Mouse (Mus musculus): Measurements from ENCODE around the gene Kcnmb4. TPM values are rescaled to one million over a fixed set of nuclear protein-coding genes. Genes with fewer than 3 reads are reported as not detected.

Kcnmb4 gene
- polyA plus RNA-seq, 1 experiment from 2014 or later, result 7.0 TPM

- Histone ChIP-seq H3K4me1 (ENCODE audit: control insufficient read depth, insufficient read depth, low read length) (no peaks in the 10 kb centered on the region), H3K4me3 (ENCODE audit: low read depth, low read length) (no peak overlapping the region), H3K4me2 (replicated peaks; ENCODE audit: low read depth, low read length) (no peak overlapping the region), H3K27ac (ENCODE audit: low read length) (no peak overlapping the region), H3K27me3 (ENCODE audit: control insufficient read depth, insufficient read depth, low read length) (no peaks in the 10 kb centered on the region), H3K9ac (replicated peaks; ENCODE audit: low read depth, low read length) (no peak overlapping the region), H3K36me3 (ENCODE audit: control insufficient read depth, insufficient read depth, low read length) (no peaks in the 10 kb centered on the region), H3K9me3 (ENCODE audit: control insufficient read depth, low read depth, low read length) (no peaks in the 10 kb centered on the region)
- WGBS, result 87% methylated on average over 2 of the region's 2 CpGs
- ATAC-seq (ENCODE audit: insufficient number of reproducible peaks, insufficient read depth, low FRiP score, low read depth), result no peak
These were observed 51.1 kb downstream of the Kcnmb4 start for GRCm38 (mm10) chr10:116422551-116422950.

GRCm38 (mm10) chr10:116420976-116421375, 52.7 kb downstream of the Kcnmb4 start:
- H3K4me1 ChIP-seq (ENCODE audit: control insufficient read depth, insufficient read depth, low read length), result no peaks in the 10 kb centered on the region
- H3K27ac ChIP-seq (ENCODE audit: low read length), result no peak overlapping the region
- H3K36me3 ChIP-seq (ENCODE audit: control insufficient read depth, insufficient read depth, low read length), result no peaks in the 10 kb centered on the region
- 89% methylated on average over 6 of the region's 6 CpGs for WGBS
- no peak overlapping the region for H3K4me3 ChIP-seq (ENCODE audit: low read depth, low read length)
- H3K9me3 ChIP-seq (ENCODE audit: control insufficient read depth, low read depth, low read length), result no peaks in the 10 kb centered on the region
- H3K4me2 ChIP-seq (replicated peaks; ENCODE audit: low read depth, low read length), result no peak overlapping the region
- no peak overlapping the region for H3K9ac ChIP-seq (replicated peaks; ENCODE audit: low read depth, low read length)
- H3K27me3 ChIP-seq (ENCODE audit: control insufficient read depth, insufficient read depth, low read length), result no peaks in the 10 kb centered on the region
- no peak for ATAC-seq (ENCODE audit: insufficient number of reproducible peaks, insufficient read depth, low FRiP score, low read depth)

DNA sequence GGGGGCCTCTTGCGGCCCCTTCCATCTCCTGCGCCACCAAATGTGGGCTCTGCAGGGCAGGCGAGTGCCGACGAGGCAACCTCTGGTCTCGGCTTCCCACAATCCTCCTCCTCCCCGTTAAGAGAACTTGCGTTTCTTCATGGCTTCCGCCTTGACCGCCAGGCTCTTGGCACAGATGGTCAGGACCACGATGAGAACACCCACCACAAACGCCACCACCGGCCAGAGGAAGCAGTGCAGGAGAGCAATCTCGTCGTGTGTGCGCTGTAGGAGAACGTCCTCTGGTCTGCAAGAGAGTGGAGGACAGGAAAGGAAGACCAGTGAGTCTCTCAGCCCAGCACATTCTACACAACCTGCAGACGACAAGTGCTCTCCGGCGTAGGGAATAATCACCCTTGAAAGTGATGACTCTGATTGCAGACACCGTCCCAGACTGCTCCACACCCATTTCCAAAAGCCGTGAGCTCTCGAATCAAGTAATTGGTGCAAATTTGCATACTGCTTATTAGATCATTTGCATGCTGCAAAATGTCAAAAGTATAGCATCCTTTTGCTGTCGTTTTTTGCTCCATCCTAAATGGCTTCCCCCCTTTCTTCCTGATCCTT, 55.5 kb downstream of the Kcnmb4 start:
- Histone ChIP-seq H3K36me3 (ENCODE audit: control insufficient read depth, insufficient read depth, low read length) (no peaks in the 10 kb centered on the region), H3K27ac (ENCODE audit: low read length) (no peak overlapping the region), H3K27me3 (ENCODE audit: control insufficient read depth, insufficient read depth, low read length) (no peaks in the 10 kb centered on the region), H3K9me3 (ENCODE audit: control insufficient read depth, low read depth, low read length) (no peaks in the 10 kb centered on the region), H3K9ac (replicated peaks; ENCODE audit: low read depth, low read length) (no peak overlapping the region), H3K4me1 (ENCODE audit: control insufficient read depth, insufficient read depth, low read length) (no peaks in the 10 kb centered on the region), H3K4me2 (replicated peaks; ENCODE audit: low read depth, low read length) (no peak overlapping the region), H3K4me3 (ENCODE audit: low read depth, low read length) (no peak overlapping the region)
- 77% methylated on average over 24 of the region's 24 CpGs for WGBS
- no peak for ATAC-seq (ENCODE audit: insufficient number of reproducible peaks, insufficient read depth, low FRiP score, low read depth)

- 74% methylated on average over 5 of the region's 5 CpGs for WGBS
- H3K27me3 ChIP-seq (ENCODE audit: control insufficient read depth, insufficient read depth, low read length), result no peaks in the 10 kb centered on the region
- H3K4me2 ChIP-seq (replicated peaks; ENCODE audit: low read depth, low read length), result no peak overlapping the region
- no peaks in the 10 kb centered on the region for H3K4me1 ChIP-seq (ENCODE audit: control insufficient read depth, insufficient read depth, low read length)
- ATAC-seq (ENCODE audit: insufficient number of reproducible peaks, insufficient read depth, low FRiP score, low read depth), result no peak
- H3K27ac ChIP-seq (ENCODE audit: low read length), result no peak overlapping the region
- no peak overlapping the region for H3K9ac ChIP-seq (replicated peaks; ENCODE audit: low read depth, low read length)
- no peaks in the 10 kb centered on the region for H3K9me3 ChIP-seq (ENCODE audit: control insufficient read depth, low read depth, low read length)
- no peaks in the 10 kb centered on the region for H3K36me3 ChIP-seq (ENCODE audit: control insufficient read depth, insufficient read depth, low read length)
- no peak overlapping the region for H3K4me3 ChIP-seq (ENCODE audit: low read depth, low read length)
These were observed 57.0 kb downstream of the Kcnmb4 start for GRCm38 (mm10) chr10:116416726-116417125.

DNA sequence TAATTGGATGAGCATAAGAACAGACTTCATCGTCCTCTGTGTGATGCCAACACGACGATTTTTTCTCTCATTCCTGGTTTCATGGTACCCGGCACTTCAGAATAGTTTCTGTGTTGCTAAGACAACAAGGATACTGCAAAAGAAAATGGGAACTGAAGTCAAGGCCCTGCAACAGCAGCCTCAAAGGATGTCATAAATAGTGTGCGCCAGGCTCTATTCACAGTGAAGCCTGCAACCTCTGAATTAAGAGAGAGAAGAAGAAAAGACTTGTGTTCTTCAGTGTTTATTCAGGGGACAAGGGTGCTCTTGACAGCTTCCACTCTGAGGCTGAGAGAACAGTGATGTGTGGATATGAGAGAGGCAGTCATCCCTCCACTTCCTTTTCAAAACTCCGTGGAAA, 57.5 kb downstream of the Kcnmb4 start:
- no peak for ATAC-seq (ENCODE audit: insufficient number of reproducible peaks, insufficient read depth, low FRiP score, low read depth)
- Histone ChIP-seq H3K4me3 (ENCODE audit: low read depth, low read length) (no peak overlapping the region), H3K9me3 (ENCODE audit: control insufficient read depth, low read depth, low read length) (no peaks in the 10 kb centered on the region), H3K36me3 (ENCODE audit: control insufficient read depth, insufficient read depth, low read length) (no peaks in the 10 kb centered on the region), H3K4me2 (replicated peaks; ENCODE audit: low read depth, low read length) (no peak overlapping the region), H3K9ac (replicated peaks; ENCODE audit: low read depth, low read length) (no peak overlapping the region), H3K4me1 (ENCODE audit: control insufficient read depth, insufficient read depth, low read length) (no peaks in the 10 kb centered on the region), H3K27ac (ENCODE audit: low read length) (no peak overlapping the region), H3K27me3 (ENCODE audit: control insufficient read depth, insufficient read depth, low read length) (no peaks in the 10 kb centered on the region)
- 72% methylated on average over 6 of the region's 6 CpGs for WGBS

DNA sequence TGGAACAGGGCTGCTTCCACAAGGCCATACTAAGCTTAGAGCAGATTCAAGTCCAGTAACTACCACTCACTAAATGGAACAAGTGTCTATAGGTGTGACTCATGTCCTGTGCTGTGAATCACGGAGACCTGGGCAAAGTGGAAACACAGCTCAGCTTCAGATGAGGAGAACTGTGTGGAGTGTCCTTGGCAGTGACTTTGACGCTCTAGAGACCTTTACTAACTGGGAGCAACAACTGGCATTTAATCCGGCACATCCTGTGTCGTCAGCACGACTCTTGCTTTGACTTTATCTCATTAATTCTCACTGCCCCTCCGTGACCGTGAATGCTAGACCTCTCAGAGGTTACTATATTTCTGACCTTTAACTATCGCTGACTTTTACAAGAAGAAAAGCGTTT, 62.9 kb downstream of the Kcnmb4 start:
- Histone ChIP-seq H3K4me3 (ENCODE audit: low read depth, low read length) (no peak overlapping the region), H3K4me1 (ENCODE audit: control insufficient read depth, insufficient read depth, low read length) (no peaks in the 10 kb centered on the region), H3K4me2 (replicated peaks; ENCODE audit: low read depth, low read length) (no peak overlapping the region), H3K9me3 (ENCODE audit: control insufficient read depth, low read depth, low read length) (no peaks in the 10 kb centered on the region), H3K27ac (ENCODE audit: low read length) (no peak overlapping the region), H3K9ac (replicated peaks; ENCODE audit: low read depth, low read length) (no peak overlapping the region), H3K36me3 (ENCODE audit: control insufficient read depth, insufficient read depth, low read length) (no peaks in the 10 kb centered on the region), H3K27me3 (ENCODE audit: control insufficient read depth, insufficient read depth, low read length) (no peaks in the 10 kb centered on the region)
- 32% methylated on average over 9 of the region's 9 CpGs for WGBS
- ATAC-seq (ENCODE audit: insufficient number of reproducible peaks, insufficient read depth, low FRiP score, low read depth), result no peak

DNA sequence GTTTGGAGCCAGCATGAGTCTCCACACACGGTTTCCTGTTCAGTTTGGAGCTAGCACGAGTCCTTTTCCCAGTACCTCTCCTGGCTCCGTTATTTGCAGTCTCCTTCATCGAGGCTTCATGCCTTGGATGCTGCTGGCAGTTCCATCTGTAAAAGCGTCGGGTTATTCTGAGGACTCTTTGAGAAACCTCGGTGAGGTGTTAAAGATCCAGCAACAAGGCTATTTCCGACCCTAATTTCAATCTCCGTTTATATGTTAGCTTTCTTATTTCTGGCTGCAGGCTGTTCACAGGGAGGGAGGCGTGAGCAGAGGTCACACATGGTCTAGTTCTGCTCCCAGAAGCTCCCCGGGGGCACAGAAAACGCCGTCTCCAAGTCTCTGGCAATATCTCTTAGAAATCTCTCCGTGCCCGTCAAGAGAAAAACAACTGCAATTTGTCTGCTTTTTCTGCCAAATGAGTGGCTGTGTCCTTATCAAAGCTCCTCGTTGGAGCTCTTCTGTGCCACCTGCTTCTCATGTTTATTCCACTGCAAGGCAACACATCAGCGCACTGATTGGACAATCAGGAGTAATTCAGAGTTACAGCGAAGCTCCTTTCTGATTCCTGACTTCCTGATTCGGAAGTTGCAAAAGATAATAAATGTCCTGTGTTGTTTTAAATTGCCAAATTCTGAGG, 65.9 kb downstream of the Kcnmb4 start:
- H3K36me3 ChIP-seq (ENCODE audit: control insufficient read depth, insufficient read depth, low read length), result no peaks in the 10 kb centered on the region
- no peak overlapping the region for H3K9ac ChIP-seq (replicated peaks; ENCODE audit: low read depth, low read length)

GRCm38 (mm10) chr10:116405011-116405410, 68.7 kb downstream of the Kcnmb4 start:
- no peak overlapping the region for H3K4me2 ChIP-seq (replicated peaks; ENCODE audit: low read depth, low read length)
- H3K9me3 ChIP-seq (ENCODE audit: control insufficient read depth, low read depth, low read length), result no peaks in the 10 kb centered on the region
- WGBS, result 91% methylated on average over 6 of the region's 6 CpGs
- no peak overlapping the region for H3K27ac ChIP-seq (ENCODE audit: low read length)
- H3K27me3 ChIP-seq (ENCODE audit: control insufficient read depth, insufficient read depth, low read length), result no peaks in the 10 kb centered on the region
- ATAC-seq (ENCODE audit: insufficient number of reproducible peaks, insufficient read depth, low FRiP score, low read depth), result no peak
- H3K9ac ChIP-seq (replicated peaks; ENCODE audit: low read depth, low read length), result no peak overlapping the region
- no peak overlapping the region for H3K4me3 ChIP-seq (ENCODE audit: low read depth, low read length)
- H3K4me1 ChIP-seq (ENCODE audit: control insufficient read depth, insufficient read depth, low read length), result no peaks in the 10 kb centered on the region
- no peaks in the 10 kb centered on the region for H3K36me3 ChIP-seq (ENCODE audit: control insufficient read depth, insufficient read depth, low read length)

More for the DNA sequence above, 65.9 kb downstream of the Kcnmb4 start:
- no peaks in the 10 kb centered on the region for H3K4me1 ChIP-seq (ENCODE audit: control insufficient read depth, insufficient read depth, low read length)
- WGBS, result 58% methylated on average over 19 of the region's 19 CpGs
- ATAC-seq (ENCODE audit: insufficient number of reproducible peaks, insufficient read depth, low FRiP score, low read depth), result no peak
- H3K4me2 ChIP-seq (replicated peaks; ENCODE audit: low read depth, low read length), result no peak overlapping the region
- no peak overlapping the region for H3K4me3 ChIP-seq (ENCODE audit: low read depth, low read length)
- no peak overlapping the region for H3K27ac ChIP-seq (ENCODE audit: low read length)
- no peaks in the 10 kb centered on the region for H3K9me3 ChIP-seq (ENCODE audit: control insufficient read depth, low read depth, low read length)
- no peaks in the 10 kb centered on the region for H3K27me3 ChIP-seq (ENCODE audit: control insufficient read depth, insufficient read depth, low read length)

DNA sequence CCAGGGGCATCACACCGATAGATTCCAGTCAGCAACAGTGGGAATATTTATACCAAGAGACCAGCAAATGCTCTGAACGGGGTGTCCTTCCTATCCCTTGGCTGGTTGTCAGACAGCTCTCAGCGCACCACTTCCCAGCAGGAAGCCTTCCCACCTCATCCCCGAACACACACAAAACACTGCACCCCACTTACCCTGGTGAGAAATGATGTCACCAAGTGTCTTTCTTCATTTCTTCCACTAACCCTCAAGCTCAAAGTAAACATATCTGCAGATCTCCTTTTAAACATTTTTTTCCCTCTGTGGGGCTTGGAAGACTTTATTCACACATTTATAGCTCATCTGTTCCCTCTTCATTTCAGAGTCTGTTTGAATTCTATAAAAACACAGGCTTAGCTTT, 70.0 kb downstream of the Kcnmb4 start:
- H3K4me1 ChIP-seq (ENCODE audit: control insufficient read depth, insufficient read depth, low read length), result no peaks in the 10 kb centered on the region
- 35% methylated on average over 4 of the region's 4 CpGs for WGBS

More for the DNA sequence above, 70.0 kb downstream of the Kcnmb4 start:
- H3K4me3 ChIP-seq (ENCODE audit: low read depth, low read length), result no peak overlapping the region
- H3K27me3 ChIP-seq (ENCODE audit: control insufficient read depth, insufficient read depth, low read length), result no peaks in the 10 kb centered on the region
- no peak for ATAC-seq (ENCODE audit: insufficient number of reproducible peaks, insufficient read depth, low FRiP score, low read depth)
- H3K9me3 ChIP-seq (ENCODE audit: control insufficient read depth, low read depth, low read length), result no peaks in the 10 kb centered on the region
- no peak overlapping the region for H3K9ac ChIP-seq (replicated peaks; ENCODE audit: low read depth, low read length)
- no peaks in the 10 kb centered on the region for H3K36me3 ChIP-seq (ENCODE audit: control insufficient read depth, insufficient read depth, low read length)
- H3K4me2 ChIP-seq (replicated peaks; ENCODE audit: low read depth, low read length), result no peak overlapping the region
- no peak overlapping the region for H3K27ac ChIP-seq (ENCODE audit: low read length)
